Mouse (Mus musculus): ENCODE data around the gene Fibin. TPM values are rescaled to one million over a fixed set of nuclear protein-coding genes. Genes with fewer than 3 reads are reported as not detected.

The Fibin gene
- total and polyA plus RNA-seq, 3 experiments: not detected

- H3K4me3 ChIP-seq (replicated peaks in 1 of 3; ENCODE audit: low read depth in 2 of 3, low read length in 2 of 3, poor library complexity in 1 of 3): no peak overlapping the region
- H3K36me3 ChIP-seq (replicated peaks in 1 of 2; ENCODE audit: control insufficient read depth in 1 of 2, insufficient read depth in 1 of 2, low read length in 1 of 2): no peaks in the 10 kb centered on the region
- no peak overlapping the region for H3K27ac ChIP-seq (ENCODE audit: insufficient read depth, low read depth)
- no peaks in the 10 kb centered on the region for H3K79me2 ChIP-seq (replicated peaks; ENCODE audit: control insufficient read depth, extremely low read depth, insufficient read depth, poor library complexity, severe bottlenecking)
- H3K4me1 ChIP-seq (ENCODE audit: control insufficient read depth in 1 of 2, insufficient read depth in 2 of 2): no peaks in the 10 kb centered on the region
- H3K9ac ChIP-seq (ENCODE audit: insufficient read depth, low read depth): no peak overlapping the region
- in situ Hi-C loops (cut with MboI; ENCODE audit: low pct_ligation_motif_present, low pct_unique_long_range_greater_than_20kb, low sequenced_read_pairs): no loop called here
- no peak overlapping the region for H3K4me2 ChIP-seq (ENCODE audit: insufficient read depth, low read depth, poor library complexity, severe bottlenecking)
- no peaks in the 10 kb centered on the region for H3K27me3 ChIP-seq (replicated peaks)
- peaks cover 26% of the 10 kb centered on the region for H3K9me3 ChIP-seq (replicated peaks; ENCODE audit: low read length)
- DNase-seq (ENCODE audit: extremely low read depth): no peak
- no peak for TF ChIP-seq CTCF (conservative IDR thresholded peaks at IDR 0.05 in 1 of 2, IDR thresholded peaks at IDR 0.05 in 1 of 2; ENCODE audit: low read depth in 2 of 2, low read length in 2 of 2)
- TF ChIP-seq ZC3H11A (IDR thresholded peaks at IDR 0.05; ENCODE audit: low read depth, low read length): no peak
- TF ChIP-seq MYC (IDR thresholded peaks at IDR 0.05; ENCODE audit: low read depth, low read length): no peak
- dilution Hi-C loops (cut with MboI; ENCODE audit: extremely low pct_ligation_motif_present, extremely low pct_unique_long_range_greater_than_20kb, low sequenced_read_pairs): no loop called here
Observed at GRCm38 (mm10) chr2:110314074-110314473, 48.9 kb downstream of the Fibin start.

DNA sequence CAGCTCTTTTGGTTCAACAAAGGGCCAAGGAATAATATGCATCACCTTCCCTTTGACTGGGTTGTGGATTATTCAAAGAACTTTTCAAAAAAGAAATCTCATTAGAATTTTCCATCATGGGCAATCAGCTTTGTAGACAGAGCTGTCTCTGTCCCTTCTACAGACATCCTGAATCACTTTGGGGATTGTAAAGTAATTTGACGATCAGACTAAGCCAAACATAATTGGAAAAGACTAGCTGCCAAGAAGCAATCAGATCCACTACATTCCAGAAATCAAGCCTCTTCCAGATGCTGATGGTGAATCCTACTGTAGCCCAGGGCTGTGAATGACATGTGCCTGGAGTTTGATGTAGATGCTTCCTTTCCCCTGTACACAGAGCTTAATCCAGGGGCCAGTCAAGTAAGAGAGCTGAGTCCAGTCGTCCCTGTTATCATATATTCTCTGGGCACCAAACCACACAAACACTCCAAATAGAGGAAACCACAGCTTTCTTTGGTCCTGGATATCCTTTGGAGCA, 49.6 kb downstream of the Fibin start:
- dilution Hi-C loops (cut with MboI; ENCODE audit: extremely low pct_ligation_motif_present, extremely low pct_unique_long_range_greater_than_20kb, low sequenced_read_pairs): no loop called here
- Histone ChIP-seq H3K27ac (ENCODE audit: insufficient read depth, low read depth) (no peak overlapping the region), H3K27me3 (replicated peaks) (no peaks in the 10 kb centered on the region), H3K9me3 (replicated peaks; ENCODE audit: low read length) (peaks cover 26% of the 10 kb centered on the region), H3K79me2 (replicated peaks; ENCODE audit: control insufficient read depth, extremely low read depth, insufficient read depth, poor library complexity, severe bottlenecking) (no peaks in the 10 kb centered on the region), H3K4me3 (replicated peaks in 1 of 3; ENCODE audit: low read depth in 2 of 3, low read length in 2 of 3, poor library complexity in 1 of 3) (no peak overlapping the region), H3K4me2 (ENCODE audit: insufficient read depth, low read depth, poor library complexity, severe bottlenecking) (no peak overlapping the region), H3K4me1 (ENCODE audit: control insufficient read depth in 1 of 2, insufficient read depth in 2 of 2) (no peaks in the 10 kb centered on the region), H3K36me3 (replicated peaks in 1 of 2; ENCODE audit: control insufficient read depth in 1 of 2, insufficient read depth in 1 of 2, low read length in 1 of 2) (no peaks in the 10 kb centered on the region), H3K9ac (ENCODE audit: insufficient read depth, low read depth) (no peak overlapping the region)
- DNase-seq (ENCODE audit: extremely low read depth): no peak
- in situ Hi-C loops (cut with MboI; ENCODE audit: low pct_ligation_motif_present, low pct_unique_long_range_greater_than_20kb, low sequenced_read_pairs): no loop called here
- TF ChIP-seq TCF12 (IDR thresholded peaks at IDR 0.05; ENCODE audit: low read depth, low read length): no peak
- no peak for TF ChIP-seq MAFK (IDR thresholded peaks at IDR 0.05; ENCODE audit: insufficient replicate concordance, low read length)
- no peak for TF ChIP-seq GABPA (IDR thresholded peaks at IDR 0.05; ENCODE audit: insufficient replicate concordance, low read depth, low read length)
- TF ChIP-seq MYC (IDR thresholded peaks at IDR 0.05; ENCODE audit: low read depth, low read length): no peak
- no peak for TF ChIP-seq E2F4 (IDR thresholded peaks at IDR 0.05; ENCODE audit: insufficient replicate concordance, low read depth, low read length)
- TF ChIP-seq MAZ (IDR thresholded peaks at IDR 0.05; ENCODE audit: low read depth, low read length): no peak
- no peak for TF ChIP-seq MAX (IDR thresholded peaks at IDR 0.05; ENCODE audit: low read length)
- no peak for TF ChIP-seq ZKSCAN1 (IDR thresholded peaks at IDR 0.05; ENCODE audit: borderline replicate concordance, low read depth, low read length)
- TF ChIP-seq MEF2A (IDR thresholded peaks at IDR 0.05; ENCODE audit: borderline replicate concordance, low read depth, low read length): no peak
- TF ChIP-seq NRF1 (IDR thresholded peaks at IDR 0.05; ENCODE audit: low read depth, low read length): no peak
- TF ChIP-seq ZNF384 (IDR thresholded peaks at IDR 0.05; ENCODE audit: low read depth, low read length): no peak
- no peak for TF ChIP-seq JUN (IDR thresholded peaks at IDR 0.05; ENCODE audit: insufficient read depth, low read depth, low read length)
- no peak for TF ChIP-seq RAD21 (IDR thresholded peaks at IDR 0.05; ENCODE audit: low read depth, low read length)

Other genes starting within 250 kb of the Fibin start
- gene Bbox1, start 48.6 kb downstream of the Fibin start, total RNA-seq (2012; rRNA removed): not detected in 2 replicates
- gene Bbox1, start 48.6 kb downstream of the Fibin start, total RNA-seq (2014; rRNA removed): not detected in 2 replicates
- gene Bbox1, start 48.6 kb downstream of the Fibin start, polyA plus RNA-seq (2012; ENCODE audit: insufficient read length, low read depth): not detected in 2 replicates
- gene Slc5a12, start 234.1 kb upstream of the Fibin start, total RNA-seq (2012; rRNA removed): not detected in 2 replicates
- gene Slc5a12, start 234.1 kb upstream of the Fibin start, total RNA-seq (2014; rRNA removed): not detected in 2 replicates
- not detected in 2 replicates for gene Slc5a12, start 234.1 kb upstream of the Fibin start, polyA plus RNA-seq (2012; ENCODE audit: insufficient read length, low read depth)

Data from CH12.LX (cell line).